Comparison of ENCODE assay signal across 15 mouse cellular contexts in genomic region chr1:12500442-12500841, GRCm38 (mm10).
DNase-seq lines count a peak whose midpoint lies in the region; ATAC-seq lines count a peak whose summit lies in the region.
"Had no signal": no experiment of that assay in that cellular context is flagged by ENCODE, and none has a peak within 500 bp of the region (broad histone marks: within the 10 kb centered on the region; RNA-seq: fewer than 3 reads in every experiment).

No protein-coding gene starts in this region.

- no peak overlapping the region for H3K4me2 ChIP-seq in liver, embryonic 12.5 days
- H3K4me2 ChIP-seq: liver, embryonic 13.5 days; neural tube, embryonic 13.5 days had no signal

- ATAC-seq in liver, embryonic 12.5 days = no peak
- ATAC-seq in activated CD4-positive, CD25-positive, alpha-beta regulatory T cell, adult 4 months = no peak
- ATAC-seq: forebrain, embryonic 14.5 days had no signal

- 55% methylated on average over 3 of the region's 3 CpGs for WGBS in liver, embryonic 12.5 days (ENCODE audit: insufficient replicate concordance)

- no peak overlapping the region for H3K4me3 ChIP-seq in liver, embryonic 12.5 days
- H3K4me3 ChIP-seq: liver, embryonic 13.5 days; neural tube, embryonic 13.5 days had no signal

- H3K4me1 ChIP-seq in liver, embryonic 12.5 days = no peaks in the 10 kb centered on the region
- H3K4me1 ChIP-seq: liver, embryonic 13.5 days; neural tube, embryonic 13.5 days had no signal

- no peak overlapping the region for H3K9ac ChIP-seq in liver, embryonic 12.5 days
- H3K9ac ChIP-seq: liver, embryonic 13.5 days; neural tube, embryonic 13.5 days had no signal

- no peaks in the 10 kb centered on the region for H3K36me3 ChIP-seq in liver, embryonic 12.5 days
- H3K36me3 ChIP-seq: liver, embryonic 13.5 days; neural tube, embryonic 13.5 days had no signal

- DNase-seq in heart, adult 11 months = peak; percentile 89
- no peak for DNase-seq in heart, postnatal 25 days (ENCODE audit: low spot score)
- peak; percentile 16 to 21 for DNase-seq in right cerebral cortex, adult 2 months (ENCODE audit: low spot score in 2 of 2)
- no peak for DNase-seq in right cerebral cortex, postnatal 4 days
- peak; percentile 8 to 28 for DNase-seq in layer of hippocampus, postnatal 10 days (ENCODE audit: low spot score in 2 of 2)
- DNase-seq: cerebellum, adult 9-10 months; kidney, postnatal 10 days; liver, embryonic 13.5 days; lung, postnatal 14 days; midbrain, embryonic 14.5 days; thymus, postnatal 4 days had no signal

- H3K27me3 ChIP-seq in liver, embryonic 12.5 days (replicated peaks) = no peaks in the 10 kb centered on the region
- H3K27me3 ChIP-seq: liver, embryonic 13.5 days; neural tube, embryonic 13.5 days had no signal

- no peak overlapping the region for H3K27ac ChIP-seq in liver, embryonic 12.5 days
- H3K27ac ChIP-seq: liver, embryonic 13.5 days; neural tube, embryonic 13.5 days had no signal

- H3K9me3 ChIP-seq in liver, embryonic 12.5 days (replicated peaks) = no peaks in the 10 kb centered on the region
- H3K9me3 ChIP-seq: liver, embryonic 13.5 days; neural tube, embryonic 13.5 days had no signal

- intact Hi-C loops in heart, postnatal 25 days (cut with DNase I) = no loop called here

Comparison
In these comparisons a context has a peak if more than half of its experiments do, and no peak if none do; other contexts are left out.
1. DNase-seq: peak in heart, adult 11 months (single experiment), right cerebral cortex, adult 2 months (2 of 2) and layer of hippocampus, postnatal 10 days (2 of 2); none in heart, postnatal 25 days (single experiment) and right cerebral cortex, postnatal 4 days (single experiment).